Mouse (Mus musculus) heart, embryonic 10.5 days (tissue): ENCODE measurements around the gene Mecom. TPM values are rescaled to one million over a fixed set of nuclear protein-coding genes. Genes with fewer than 3 reads are reported as not detected.

Experiments used
- DNase-seq: peaks from one replicate; pipeline ENCODE4 v3.0.0-alpha.2; 2017; ENCODE audit warnings: low spot score
- H3K27ac ChIP-seq: fragments of 300-500 bp; sonication (generic); 2 replicates; pipeline ENCODE4 v1.5.1; 2016; ENCODE audit warnings: mild to moderate bottlenecking
- H3K27me3 ChIP-seq: fragments of 300-500 bp; sonication (generic); 2 replicates; pipeline ENCODE4 v1.6.1; 2016; ENCODE audit warnings: mild to moderate bottlenecking; ENCODE audit not compliant: poor library complexity, insufficient read depth, severe bottlenecking
- H3K36me3 ChIP-seq: fragments of 300-500 bp; sonication (generic); 2 replicates; pipeline ENCODE4 v1.6.1; 2016; ENCODE audit warnings: mild to moderate bottlenecking, moderate library complexity
- H3K4me1 ChIP-seq: fragments of 300-500 bp; sonication (generic); 2 replicates; pipeline ENCODE4 v1.6.1; 2016; ENCODE audit warnings: mild to moderate bottlenecking
- H3K4me3 ChIP-seq: fragments of 300-500 bp; sonication (generic); 2 replicates; pipeline ENCODE4 v1.5.1; 2016; ENCODE audit warnings: mild to moderate bottlenecking, moderate library complexity
- H3K9me3 ChIP-seq: fragments of 300-500 bp; sonication (generic); 2 replicates; pipeline ENCODE4 v1.6.1; 2016; ENCODE audit warnings: mild to moderate bottlenecking, moderate library complexity
- WGBS: fragments of 180-500 bp; shearing (Covaris S2); methylation state at CpG from one replicate; pipeline ENCODE4 v1.1.7; 2016; 5-methylcytosine and 5-hydroxymethylcytosine counted together
- polyA plus RNA-seq: library from polyadenylated mRNA; unstranded; fragments of >200 nt; fragmentation: Nextera tagmentation; extraction: Ambion mirVana; gene quantifications from 2 replicates; pipeline ENCODE4 v1.2.1, GENCODE M21; 2016

Gene Mecom
- polyA plus RNA-seq, 1 experiment from 2014 or later: 40.3 TPM

DNA sequence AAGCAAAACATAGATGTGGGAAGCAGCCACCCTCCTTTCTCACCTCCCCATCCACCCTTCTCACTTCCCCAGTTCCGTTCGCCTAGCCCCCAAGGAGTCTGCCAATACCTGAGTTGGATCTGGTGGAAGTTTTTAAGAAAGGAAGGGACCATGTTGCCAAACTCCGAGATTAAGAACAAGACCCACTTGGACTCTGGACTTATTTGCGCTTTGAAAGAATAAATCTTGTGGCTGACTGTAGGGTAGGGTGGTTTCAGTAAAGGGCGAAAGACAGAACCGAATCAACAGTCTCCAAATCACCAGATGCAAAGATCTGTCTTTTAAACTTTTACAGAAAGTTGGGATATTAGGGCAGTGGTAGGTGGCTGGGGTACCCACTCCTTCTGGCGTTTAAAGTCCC, 36.0 kb downstream of the Mecom start:
- Histone ChIP-seq H3K4me1 (peaks cover 29% of the 10 kb centered on the region), H3K9me3 (no peaks in the 10 kb centered on the region), H3K36me3 (no peaks in the 10 kb centered on the region), H3K4me3 (no peak overlapping the region), H3K27me3 (peaks cover 61% of the 10 kb centered on the region), H3K27ac (no peak overlapping the region)
- WGBS: 17% methylated on average over 7 of the region's 7 CpGs
- DNase-seq: no peak

DNA sequence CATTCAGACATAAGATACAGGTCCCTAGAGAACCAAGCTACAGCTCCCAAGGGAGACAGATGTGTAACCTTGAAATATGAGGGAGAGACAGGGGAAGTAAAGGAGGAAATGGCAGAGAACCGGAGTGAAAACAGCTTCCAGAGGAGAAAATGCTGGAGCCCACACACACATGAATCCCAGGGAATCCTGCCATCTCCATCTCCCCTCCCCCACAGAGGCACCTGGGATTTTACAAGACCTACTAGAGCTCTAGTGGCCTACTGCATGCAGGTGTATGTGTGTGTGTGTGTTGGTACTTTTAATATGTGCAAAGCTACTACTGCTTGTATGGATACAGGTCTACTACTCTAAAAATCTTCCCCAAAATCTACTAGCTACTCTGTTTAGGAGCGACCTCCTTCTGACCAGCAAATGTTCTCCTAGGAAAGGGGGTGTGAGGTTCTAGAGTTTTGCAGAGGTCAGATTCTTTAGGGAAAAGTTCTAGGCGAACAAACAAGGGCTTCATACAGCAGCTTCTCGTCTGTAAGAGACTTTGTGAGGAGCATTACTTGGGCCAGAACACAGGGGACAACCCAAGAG, 36.7 kb downstream of the Mecom start:
- 21% methylated on average over 4 of the region's 4 CpGs for WGBS
- no peak for DNase-seq
- Histone ChIP-seq H3K4me3 (no peak overlapping the region), H3K4me1 (peaks cover 31% of the 10 kb centered on the region), H3K9me3 (no peaks in the 10 kb centered on the region), H3K27ac (no peak overlapping the region), H3K27me3 (peaks cover 55% of the 10 kb centered on the region), H3K36me3 (no peaks in the 10 kb centered on the region)

DNA sequence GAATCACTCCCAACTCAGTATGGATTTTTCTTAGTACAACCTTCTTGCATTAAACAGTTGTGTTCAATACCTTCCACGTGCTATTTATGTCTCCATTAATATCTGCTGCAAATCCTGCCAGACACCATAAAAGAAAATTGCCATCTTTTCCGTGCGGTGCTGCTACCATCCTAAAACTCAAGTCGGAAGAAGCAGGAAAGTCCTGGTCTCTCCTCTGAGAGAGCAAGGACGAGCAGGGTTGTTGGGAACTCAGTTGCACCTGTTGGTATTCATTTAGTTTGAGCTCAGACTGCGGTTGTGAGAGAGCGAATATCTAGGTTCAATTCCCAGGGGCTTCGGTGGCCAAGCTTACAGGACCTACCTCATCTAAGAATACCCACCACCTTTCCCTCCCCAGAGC, 37.2 kb downstream of the Mecom start:
- no peaks in the 10 kb centered on the region for H3K36me3 ChIP-seq
- 9% methylated on average over 8 of the region's 8 CpGs for WGBS
- H3K27me3 ChIP-seq: peaks cover 50% of the 10 kb centered on the region
- peaks cover 34% of the 10 kb centered on the region for H3K4me1 ChIP-seq
- H3K27ac ChIP-seq: no peak overlapping the region
- no peak overlapping the region for H3K4me3 ChIP-seq
- DNase-seq: no peak
- no peaks in the 10 kb centered on the region for H3K9me3 ChIP-seq

DNA sequence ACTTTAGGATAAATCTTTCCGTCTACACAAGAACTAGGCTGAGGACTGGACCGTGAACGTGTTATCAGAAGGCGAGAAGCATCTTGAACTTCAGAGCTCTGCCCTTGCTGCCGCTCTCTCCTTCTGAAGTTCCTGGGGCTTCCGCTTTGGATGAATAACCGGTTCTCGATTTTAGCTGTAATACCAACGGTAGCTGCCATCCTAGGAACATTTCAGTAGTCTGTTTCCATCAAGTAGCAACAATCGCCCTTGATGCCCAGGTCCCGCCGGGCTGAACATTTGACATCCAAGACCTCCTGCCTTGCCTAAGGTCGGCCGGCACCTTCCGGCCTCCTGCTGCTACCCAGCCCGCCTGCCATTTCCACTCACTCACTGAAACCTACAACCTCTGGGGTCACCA, 37.7 kb downstream of the Mecom start:
- H3K27me3 ChIP-seq: peaks cover 49% of the 10 kb centered on the region
- no peaks in the 10 kb centered on the region for H3K9me3 ChIP-seq
- WGBS: under 1% methylated on average over 16 of the region's 16 CpGs
- peak overlapping the region; percentile 76 for H3K4me3 ChIP-seq
- peaks cover 32% of the 10 kb centered on the region for H3K4me1 ChIP-seq
- H3K36me3 ChIP-seq: no peaks in the 10 kb centered on the region
- H3K27ac ChIP-seq: peak overlapping the region; percentile 94
- no peak for DNase-seq

DNA sequence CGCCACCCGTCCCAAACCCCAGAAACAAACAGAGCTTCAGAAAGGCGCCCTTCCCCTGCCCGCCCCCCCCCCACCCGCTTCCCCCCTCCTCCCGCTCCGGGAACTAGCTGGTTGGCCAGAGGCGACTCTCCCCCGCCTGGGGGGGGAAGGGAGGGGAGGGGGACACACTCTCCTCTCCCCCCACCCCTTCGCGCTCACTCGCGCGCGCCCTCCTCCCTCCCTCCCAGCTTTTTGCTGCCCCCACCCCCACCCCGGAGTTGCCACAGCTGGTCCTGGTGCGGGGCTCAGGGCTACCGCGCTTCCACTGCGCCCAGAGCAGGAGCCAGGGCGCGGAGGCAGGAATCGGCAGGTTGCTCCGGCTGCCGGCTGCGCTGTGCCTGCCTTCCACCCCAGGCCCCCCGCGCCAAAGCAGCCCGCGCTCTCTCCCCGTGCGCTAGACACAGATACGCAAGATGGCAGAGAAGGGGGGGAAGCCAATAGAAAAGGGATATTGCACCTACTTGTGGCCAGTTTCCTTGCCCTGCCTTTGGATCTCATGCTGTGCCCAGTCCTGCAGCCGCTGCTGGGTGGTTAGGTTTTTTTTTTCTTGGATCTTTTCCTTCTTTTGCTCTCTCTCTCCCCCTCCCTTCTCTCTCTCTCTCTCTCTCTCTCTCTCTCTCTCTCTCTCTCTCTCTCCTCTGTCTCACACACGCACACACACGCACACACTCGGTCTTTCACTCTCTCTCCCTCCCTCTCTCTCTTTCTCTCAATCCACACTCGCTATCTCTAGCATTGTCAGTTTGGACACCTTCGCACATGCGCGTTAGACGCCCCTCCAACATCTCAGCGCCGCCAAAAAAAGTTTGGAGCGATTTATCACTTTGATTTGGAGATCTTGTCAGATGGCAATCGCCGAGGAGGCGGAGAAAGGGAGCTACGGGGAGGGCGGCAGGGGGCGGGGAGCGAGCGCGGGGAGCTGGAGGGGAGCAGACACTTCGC, 38.6 kb downstream of the Mecom start:
- H3K27ac ChIP-seq: peak overlapping the region; percentile 94
- H3K4me3 ChIP-seq: peak overlapping the region; percentile 76
- peaks cover 37% of the 10 kb centered on the region for H3K4me1 ChIP-seq
- 1% methylated on average over 50 of the region's 55 CpGs for WGBS
- DNase-seq: peak; percentile 78
- no peaks in the 10 kb centered on the region for H3K36me3 ChIP-seq
- H3K27me3 ChIP-seq: peaks cover 53% of the 10 kb centered on the region
- no peaks in the 10 kb centered on the region for H3K9me3 ChIP-seq

DNA sequence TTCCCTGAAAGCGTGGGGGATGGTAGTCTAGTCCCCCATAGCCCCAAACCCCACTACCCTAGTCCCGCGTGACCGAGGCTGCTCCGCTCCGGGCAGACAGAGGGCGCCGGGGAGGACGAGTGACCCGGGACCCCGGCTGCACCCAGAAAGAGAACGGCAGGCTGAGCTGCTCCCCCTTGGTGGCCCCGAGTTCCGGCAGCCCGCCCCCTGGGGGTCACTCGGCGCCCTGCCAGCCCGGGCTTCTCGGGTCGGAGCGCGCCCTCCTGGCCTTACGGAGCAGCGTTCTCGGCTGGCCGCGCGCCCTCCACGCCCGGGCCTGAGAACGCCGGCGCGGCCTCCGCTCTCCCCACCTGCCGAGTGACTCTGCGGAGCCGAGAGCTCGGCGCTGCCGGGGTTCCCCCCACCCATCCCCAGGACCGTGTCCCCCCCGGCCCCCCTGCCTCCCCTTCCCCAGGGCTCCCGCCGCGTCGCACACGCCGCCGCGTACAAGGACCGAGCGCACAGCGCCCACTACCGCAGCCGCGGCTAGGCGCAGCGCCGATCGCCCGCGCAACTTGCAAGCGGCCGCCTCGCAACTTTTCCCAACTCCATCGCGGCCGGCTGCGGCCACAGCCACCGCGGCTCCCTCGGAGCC, 39.4 kb downstream of the Mecom start:
- DNase-seq: peak; percentile 90
- H3K9me3 ChIP-seq: no peaks in the 10 kb centered on the region
- peaks cover 50% of the 10 kb centered on the region for H3K27me3 ChIP-seq
- peak overlapping the region; percentile 94 for H3K27ac ChIP-seq
- H3K4me1 ChIP-seq: peaks cover 36% of the 10 kb centered on the region
- WGBS: under 1% methylated on average over 55 of the region's 73 CpGs
- no peaks in the 10 kb centered on the region for H3K36me3 ChIP-seq
- peak overlapping the region; percentile 76 for H3K4me3 ChIP-seq

DNA sequence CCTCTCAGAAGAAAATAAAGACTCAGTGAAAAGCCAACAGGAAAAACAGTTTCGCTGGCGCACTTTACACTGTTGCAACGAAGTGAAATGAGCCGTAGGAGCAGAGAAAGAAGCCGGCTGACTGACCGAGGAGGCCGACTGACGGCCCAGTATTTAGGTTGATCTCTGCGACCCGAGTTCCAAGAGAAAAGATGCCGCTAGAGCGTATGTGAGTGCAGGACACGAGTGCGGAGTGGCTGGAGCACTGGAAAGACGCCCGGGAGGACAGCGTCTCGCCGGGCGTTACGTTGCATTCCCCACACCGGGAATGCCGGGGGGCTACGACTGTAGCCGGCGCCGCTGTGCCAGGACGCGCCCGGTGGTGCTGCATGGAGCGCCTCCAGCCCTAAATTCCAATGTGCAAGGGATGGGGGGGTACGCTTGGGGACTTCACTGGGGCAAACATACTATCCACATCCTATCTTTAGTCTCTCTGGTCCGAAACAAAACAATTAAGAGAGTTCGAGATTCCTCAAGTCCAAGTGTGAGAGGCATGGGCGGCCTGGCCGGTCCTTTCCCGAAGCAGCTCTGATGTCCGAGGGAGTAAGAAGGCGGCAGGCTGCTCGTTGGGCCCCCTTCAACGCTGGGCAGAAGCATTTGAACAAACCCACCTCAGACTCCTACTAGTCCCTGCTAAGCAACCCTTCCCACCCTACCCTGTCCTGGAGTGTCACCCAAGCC, 40.1 kb downstream of the Mecom start:
- WGBS: under 1% methylated on average over 41 of the region's 41 CpGs

DNA sequence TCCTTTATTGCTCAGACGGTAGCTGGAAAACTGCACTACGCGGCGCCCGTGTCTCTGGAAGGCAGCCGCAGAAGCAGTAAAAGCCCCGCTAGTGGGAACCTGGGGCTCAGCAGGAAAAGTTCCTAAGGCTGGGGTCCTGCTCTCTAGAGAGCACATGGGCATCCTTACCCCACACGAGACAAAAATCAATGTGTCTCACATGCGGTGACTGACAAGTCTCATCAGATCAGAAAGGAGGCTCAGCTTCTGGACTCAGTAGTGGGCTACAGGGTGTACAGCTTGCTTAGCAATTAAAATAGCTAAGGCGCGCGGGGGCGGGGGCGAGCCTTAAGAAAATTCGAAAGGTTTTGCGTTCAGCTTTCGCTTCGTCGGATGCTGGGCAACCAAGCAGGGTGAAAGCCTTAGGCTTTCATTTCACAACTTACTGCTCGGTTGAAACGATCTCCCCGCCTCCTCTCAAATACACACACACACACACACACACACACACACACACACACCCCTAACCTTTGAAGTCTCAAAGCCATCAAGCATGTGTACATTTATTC, 40.7 kb downstream of the Mecom start:
- under 1% methylated on average over 22 of the region's 22 CpGs for WGBS

More for the DNA sequence above, 40.1 kb downstream of the Mecom start:
- H3K27me3 ChIP-seq: peaks cover 44% of the 10 kb centered on the region
- no peaks in the 10 kb centered on the region for H3K9me3 ChIP-seq
- peaks cover 33% of the 10 kb centered on the region for H3K4me1 ChIP-seq
- peak; percentile 75 for DNase-seq
- peak overlapping the region; percentile 94 for H3K27ac ChIP-seq
- H3K4me3 ChIP-seq: peak overlapping the region; percentile 76
- no peaks in the 10 kb centered on the region for H3K36me3 ChIP-seq

DNA sequence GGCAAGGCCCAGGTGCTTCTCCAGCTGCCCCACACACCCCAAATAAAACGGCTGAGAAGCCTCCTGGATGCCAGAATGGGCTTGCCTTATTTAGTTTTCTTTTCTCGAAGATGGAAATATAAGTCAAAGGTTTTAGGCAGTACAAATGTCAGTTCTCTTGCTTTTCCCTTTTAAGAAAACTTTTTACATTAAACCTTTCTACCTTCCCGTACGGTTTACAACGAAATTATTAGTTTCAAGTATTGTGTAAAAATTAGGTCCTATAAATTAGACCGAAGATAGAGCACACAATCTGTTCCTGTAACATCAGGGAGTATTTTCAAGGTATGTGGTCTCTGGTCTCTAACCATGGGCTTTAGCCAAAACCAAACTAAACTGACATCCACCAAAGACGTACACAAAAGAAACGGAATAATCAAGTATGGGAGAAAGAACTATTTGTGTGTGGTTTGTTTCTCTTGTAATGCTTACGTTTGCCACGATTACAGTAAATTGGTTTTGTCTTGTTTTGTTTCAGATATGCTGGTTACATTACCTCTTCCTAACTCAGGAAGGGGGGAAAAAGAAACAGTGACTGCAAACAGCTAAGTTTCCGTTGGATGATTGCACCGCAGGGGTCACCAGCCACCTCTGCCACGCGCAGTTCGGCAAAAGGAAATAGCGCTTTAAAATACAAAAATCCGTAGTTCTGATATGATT, 41.3 kb downstream of the Mecom start:
- peaks cover 33% of the 10 kb centered on the region for H3K27me3 ChIP-seq
- peak overlapping the region; percentile 94 for H3K27ac ChIP-seq
- peak overlapping the region; percentile 76 for H3K4me3 ChIP-seq
- H3K9me3 ChIP-seq: no peaks in the 10 kb centered on the region
- H3K36me3 ChIP-seq: no peaks in the 10 kb centered on the region
- no peak for DNase-seq
- WGBS: 5% methylated on average over 17 of the region's 17 CpGs
- H3K4me1 ChIP-seq: peaks cover 29% of the 10 kb centered on the region

More for the DNA sequence above, 40.7 kb downstream of the Mecom start:
- H3K9me3 ChIP-seq: no peaks in the 10 kb centered on the region
- H3K27me3 ChIP-seq: peaks cover 39% of the 10 kb centered on the region
- DNase-seq: no peak
- H3K4me3 ChIP-seq: peak overlapping the region; percentile 76
- H3K27ac ChIP-seq: peak overlapping the region; percentile 94
- no peaks in the 10 kb centered on the region for H3K36me3 ChIP-seq
- peaks cover 29% of the 10 kb centered on the region for H3K4me1 ChIP-seq

DNA sequence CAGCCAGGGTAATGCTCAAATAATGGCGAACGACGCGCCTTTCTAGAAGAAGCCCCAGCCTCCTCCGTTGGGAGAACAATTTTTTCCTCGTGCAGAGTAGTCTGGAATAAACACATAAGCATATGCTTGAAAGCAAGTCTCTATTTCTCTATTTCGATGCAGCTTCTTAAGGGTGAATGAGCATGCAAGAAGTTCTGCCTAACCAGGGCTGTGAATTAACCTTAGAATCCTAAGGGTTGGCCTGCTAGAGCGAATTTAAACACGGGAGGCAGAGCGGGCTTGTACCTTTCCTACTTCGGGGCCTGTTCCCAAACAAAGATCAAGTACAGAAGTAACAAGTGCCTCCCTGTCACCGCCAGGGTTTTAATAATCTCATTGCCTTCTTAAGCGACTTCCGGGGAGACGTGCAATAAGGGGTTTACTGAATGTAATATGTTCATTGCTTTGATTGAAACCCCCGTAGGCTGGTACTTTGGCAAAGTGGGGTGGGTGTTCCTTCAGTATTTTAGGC, 42.0 kb downstream of the Mecom start:
- peak overlapping the region; percentile 94; the same call in 1 of the 2 replicates for H3K27ac ChIP-seq
- DNase-seq: no peak
- H3K9me3 ChIP-seq: no peaks in the 10 kb centered on the region
- peaks cover 26% of the 10 kb centered on the region for H3K27me3 ChIP-seq
- H3K36me3 ChIP-seq: no peaks in the 10 kb centered on the region
- H3K4me1 ChIP-seq: peaks cover 29% of the 10 kb centered on the region
- H3K4me3 ChIP-seq: 0 out of 2 replicates have a peak overlapping the region, but pooled peaks have one; percentile 5
- WGBS: 10% methylated on average over 16 of the region's 16 CpGs

DNA sequence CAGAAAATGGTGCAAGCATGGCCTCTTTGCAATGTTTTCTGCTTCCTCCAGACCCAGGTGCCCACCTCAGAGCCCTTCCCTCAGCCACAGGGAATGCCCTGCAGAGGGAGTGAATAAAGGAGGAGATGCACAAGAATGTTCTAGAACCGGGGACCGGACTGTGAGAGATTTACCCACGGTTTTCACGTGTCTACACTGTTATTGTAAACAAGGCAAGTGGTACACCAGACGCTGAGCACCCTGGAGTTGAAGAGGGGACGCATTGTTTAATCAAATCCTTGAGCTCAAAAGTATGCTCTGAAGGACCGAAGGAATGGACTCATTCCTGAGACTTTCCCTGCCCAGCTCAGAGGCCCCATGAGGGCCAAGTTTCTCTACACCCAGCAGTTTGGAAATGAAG, 43.2 kb downstream of the Mecom start:
- WGBS: 37% methylated on average over 7 of the region's 7 CpGs
- no peak for DNase-seq
- peak overlapping the region; percentile 49; the same call in 1 of the 2 replicates for H3K27ac ChIP-seq
- no peaks in the 10 kb centered on the region for H3K36me3 ChIP-seq
- H3K4me3 ChIP-seq: 0 out of 2 replicates have a peak overlapping the region, but pooled peaks have one; percentile 24
- H3K27me3 ChIP-seq: peaks cover 16% of the 10 kb centered on the region
- no peaks in the 10 kb centered on the region for H3K9me3 ChIP-seq
- H3K4me1 ChIP-seq: peaks cover 29% of the 10 kb centered on the region
